Mouse (Mus musculus) left cerebral cortex, adult 18-20 months (tissue): Measurements from ENCODE around the gene Cfhr1. TPM values are rescaled to one million over a fixed set of nuclear protein-coding genes. Genes with fewer than 3 reads are reported as not detected.

Experiments used
- DNase-seq, 2 experiments: peaks; one replicate each; pipeline ENCODE4 v3.0.0; 2021 to 2022; ENCODE audit warnings: low spot score in 2 of 2, mixed read lengths in 1 of 2
- long read RNA-seq, 2 experiments: library from polyadenylated mRNA; stranded (forward); transcript quantifications; one replicate each; pipeline ENCODE4 v2.0.0; 2021
- total RNA-seq, 2 experiments: library from RNA; stranded (reverse); gene quantifications; 2 replicates each; pipeline ENCODE4 v1.2.3; 2021

The Cfhr1 gene
- total RNA-seq, result not detected
- long read RNA-seq, experiment 1, result 0 reads
- long read RNA-seq, experiment 2, result 0 reads

GRCm38 (mm10) chr1:139560024-139560423 lies at the start of gene Cfhr1:
Gene Cfhr1 (minus strand): TSS chr1:139560272.
- DNase-seq, result no peak

GRCm38 (mm10) chr1:139551311-139551710 lies 8.8 kb downstream of the Cfhr1 start:
- DNase-seq, result no peak

DNA sequence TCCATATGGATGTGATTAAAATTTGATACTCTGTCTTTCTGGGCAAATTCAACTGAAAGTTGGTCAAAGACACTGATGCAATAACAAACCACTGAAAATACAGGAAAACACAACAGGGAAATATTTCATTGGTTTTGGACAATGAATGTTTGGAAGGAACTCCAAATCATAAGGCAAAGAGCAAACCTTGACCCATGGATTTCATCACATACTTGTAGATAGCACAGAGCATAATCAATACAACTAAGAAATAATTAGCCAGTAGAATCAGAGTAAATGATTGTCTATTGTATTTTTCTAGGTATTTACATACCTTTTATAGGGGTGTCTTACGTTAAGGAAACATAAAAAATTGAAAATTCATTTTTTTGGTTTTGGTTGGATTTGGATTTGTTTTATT lies 11.5 kb downstream of the Cfhr1 start:
- no peak for DNase-seq

DNA sequence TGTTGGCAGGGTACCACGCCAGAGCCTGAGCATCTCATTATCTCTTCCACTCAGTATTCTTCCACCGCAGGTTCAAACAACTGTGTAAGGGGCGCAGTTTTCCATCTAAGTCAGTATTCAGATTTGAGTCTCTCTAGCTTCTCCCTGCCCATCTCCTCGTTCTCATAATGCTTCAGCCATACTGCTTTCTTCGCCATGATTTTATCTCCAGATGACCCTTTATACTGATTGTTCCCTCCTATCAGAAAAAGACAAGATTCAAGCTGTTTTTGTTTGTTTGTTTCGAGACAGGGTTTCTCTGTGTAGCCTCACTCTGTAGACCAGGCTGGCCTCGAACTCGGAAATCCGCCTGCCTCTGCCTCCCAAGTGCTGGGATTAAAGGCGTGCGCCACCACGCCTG lies 45.5 kb downstream of the Cfhr1 start:
- DNase-seq, result no peak

GRCm38 (mm10) chr1:139501258-139501752 lies 58.8 kb downstream of the Cfhr1 start, which contains the start of gene F13b:
Gene F13b (plus strand): TSS chr1:139501702.
- no peak for DNase-seq

DNA sequence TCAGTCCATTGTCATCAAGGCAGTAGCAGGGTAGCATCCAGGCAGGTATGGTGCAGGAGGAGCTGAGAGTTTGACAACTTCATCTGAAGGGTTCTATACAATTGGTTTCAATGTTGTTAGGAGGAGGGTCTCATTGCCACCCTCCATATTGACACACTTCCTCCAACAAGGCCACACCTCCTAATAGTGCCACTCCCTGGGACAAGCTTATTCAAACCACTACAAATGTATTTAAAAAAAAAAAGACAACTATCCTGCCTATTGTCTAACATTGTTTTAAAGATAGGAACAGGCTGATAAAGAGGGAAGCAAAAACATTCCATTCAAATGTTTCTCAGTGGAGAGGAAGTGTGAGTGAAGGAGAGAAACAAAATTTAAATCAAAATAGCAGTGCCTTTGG lies 60.3 kb downstream of the Cfhr1 start:
- no peak for DNase-seq

Other genes with a start within 250 kb of the Cfhr1 start
- gene Crb1, start 183.2 kb downstream of the Cfhr1 start, total RNA-seq, result 1 to 10 TPM in 1 of 2 experiments, under 1 TPM in 1; 0.86 to 1.0 TPM
- 10 to 100 TPM; 27.4 to 32.2 TPM for gene Zbtb41, start 138.0 kb downstream of the Cfhr1 start, total RNA-seq
- under 1 TPM; 0.45 to 0.49 TPM for gene Aspm, start 105.5 kb downstream of the Cfhr1 start, total RNA-seq
- not detected for gene F13b, start 58.6 kb downstream of the Cfhr1 start, total RNA-seq
- not detected for gene Gm4788, start 221.0 kb upstream of the Cfhr1 start, total RNA-seq